Mouse (Mus musculus) CH12.LX (cell line): ENCODE data around the gene Trabd2b. TPM values are rescaled to one million over a fixed set of nuclear protein-coding genes. Genes with fewer than 3 reads are reported as not detected.

Experiments
- DNase-seq: peaks from one replicate; pipeline ENCODE4 v3.0.0-alpha.2; 2013; ENCODE audit errors: extremely low read depth
- H3K27ac ChIP-seq: 2 replicates; pipeline ENCODE4 v1.5.1; 2012; ENCODE audit warnings: low read depth, mild to moderate bottlenecking, control low read depth, moderate library complexity; ENCODE audit not compliant: insufficient read depth
- H3K27me3 ChIP-seq: replicated peaks from 2 replicates; pipeline ENCODE3; 2012; ENCODE audit warnings: inconsistent platforms
- H3K36me3 ChIP-seq, 2 experiments: replicated peaks in 1 of 2; 2 replicates each; pipeline versions ENCODE3 to v1.6.1; 2012; ENCODE audit warnings: inconsistent platforms in 1 of 2, low read length in 1 of 2, mild to moderate bottlenecking in 1 of 2, mixed read lengths in 1 of 2, moderate library complexity in 1 of 2; ENCODE audit not compliant: control insufficient read depth in 1 of 2, insufficient read depth in 1 of 2
- H3K4me1 ChIP-seq, 2 experiments: 2 replicates each; pipeline ENCODE4 v1.6.1; 2012; ENCODE audit warnings: inconsistent platforms in 1 of 2, moderate library complexity in 1 of 2; ENCODE audit not compliant: insufficient read depth in 2 of 2, control insufficient read depth in 1 of 2
- H3K4me2 ChIP-seq: 2 replicates; pipeline ENCODE4 v1.6.1; 2012; ENCODE audit warnings: low read depth, mild to moderate bottlenecking, control low read depth; ENCODE audit not compliant: poor library complexity, insufficient read depth, severe bottlenecking
- H3K4me3 ChIP-seq, 3 experiments: fragments of 150-350 bp in 1 of 3; sonication (generic) in 1 of 3; replicated peaks in 1 of 3; 2 replicates each; pipeline versions ENCODE3 to v1.5.1; 2011 to 2012; ENCODE audit warnings: low read depth in 2 of 3, low read length in 2 of 3, mild to moderate bottlenecking in 2 of 3, moderate library complexity in 2 of 3, control low read depth in 1 of 3, improper control_type of control experiment in 1 of 3, inconsistent platforms in 1 of 3, mixed read lengths in 1 of 3; ENCODE audit not compliant: poor library complexity in 1 of 3
- H3K79me2 ChIP-seq: replicated peaks from 2 replicates; pipeline ENCODE4 v1.6.1; 2012; ENCODE audit warnings: mild to moderate bottlenecking, moderate library complexity; ENCODE audit not compliant: control insufficient read depth, poor library complexity, insufficient read depth, severe bottlenecking; ENCODE audit errors: extremely low read depth
- H3K9ac ChIP-seq: 2 replicates; pipeline ENCODE4 v1.6.1; 2012; ENCODE audit warnings: low read depth, mild to moderate bottlenecking, control low read depth, moderate library complexity; ENCODE audit not compliant: insufficient read depth
- H3K9me3 ChIP-seq: replicated peaks from 2 replicates; pipeline ENCODE3; 2012; ENCODE audit warnings: low read length, inconsistent platforms, mixed read lengths
- BHLHE40 ChIP-seq: IDR thresholded peaks from 2 replicates; pipeline ENCODE4 v1.6.1; 2011; ENCODE audit warnings: mild to moderate bottlenecking, low read depth, low read length, improper control_type of control experiment
- CHD2 ChIP-seq: IDR thresholded peaks from 2 replicates; pipeline ENCODE4 v1.6.1; 2011; ENCODE audit warnings: low read length, improper control_type of control experiment
- E2F4 ChIP-seq: IDR thresholded peaks from 2 replicates; pipeline ENCODE4 v1.6.1; 2011; ENCODE audit warnings: low read depth, low read length, improper control_type of control experiment; ENCODE audit not compliant: insufficient replicate concordance
- EP300 ChIP-seq: IDR thresholded peaks from 2 replicates; pipeline ENCODE4 v1.6.1; 2011; ENCODE audit warnings: low read length, improper control_type of control experiment
- GABPA ChIP-seq: IDR thresholded peaks from 2 replicates; pipeline ENCODE4 v1.6.1; 2012; ENCODE audit warnings: low read depth, low read length, improper control_type of control experiment, inconsistent platforms; ENCODE audit not compliant: insufficient replicate concordance
- HCFC1 ChIP-seq: IDR thresholded peaks from 2 replicates; pipeline ENCODE4 v1.6.1; 2012; ENCODE audit warnings: low read depth, mild to moderate bottlenecking, inconsistent platforms, low read length, improper control_type of control experiment
- IRF4 ChIP-seq: IDR thresholded peaks from 2 replicates; pipeline ENCODE4 v1.6.1; 2014; ENCODE audit warnings: low read depth, mild to moderate bottlenecking, inconsistent platforms, low read length, improper control_type of control experiment
- JUND ChIP-seq: conservative IDR thresholded peaks from 2 replicates; pipeline ENCODE4 v1.6.1; 2011; ENCODE audit warnings: low read depth, low read length, improper control_type of control experiment
- MAX ChIP-seq: IDR thresholded peaks from 2 replicates; pipeline ENCODE4 v1.6.1; 2011; ENCODE audit warnings: low read length, improper control_type of control experiment
- MYC ChIP-seq: IDR thresholded peaks from 2 replicates; pipeline ENCODE4 v1.6.1; 2011; ENCODE audit warnings: low read depth, mild to moderate bottlenecking, improper control_type of control experiment, low read length
- NELFE ChIP-seq: IDR thresholded peaks from 2 replicates; pipeline ENCODE4 v1.6.1; 2011; ENCODE audit warnings: low read depth, low read length, improper control_type of control experiment
- NRF1 ChIP-seq: IDR thresholded peaks from 2 replicates; pipeline ENCODE4 v1.6.1; 2014; ENCODE audit warnings: low read depth, mild to moderate bottlenecking, inconsistent platforms, low read length, improper control_type of control experiment, moderate library complexity
- PAX5 ChIP-seq: IDR thresholded peaks from 2 replicates; pipeline ENCODE4 v1.6.1; 2012; ENCODE audit warnings: low read length, inconsistent platforms, mixed read lengths
- RAD21 ChIP-seq: IDR thresholded peaks from 2 replicates; pipeline ENCODE4 v1.6.1; 2011; ENCODE audit warnings: low read depth, mild to moderate bottlenecking, low read length, improper control_type of control experiment, moderate library complexity
- RCOR1 ChIP-seq: conservative IDR thresholded peaks from 2 replicates; pipeline ENCODE4 v1.6.1; 2012; ENCODE audit warnings: low read depth, mild to moderate bottlenecking, inconsistent platforms, low read length, improper control_type of control experiment
- SMC3 ChIP-seq: IDR thresholded peaks from 2 replicates; pipeline ENCODE4 v1.6.1; 2011; ENCODE audit warnings: low read depth, low read length, improper control_type of control experiment
- TBP ChIP-seq: conservative IDR thresholded peaks from 2 replicates; pipeline ENCODE4 v1.6.1; 2011; ENCODE audit warnings: low read depth, low read length, improper control_type of control experiment
- UBTF ChIP-seq: IDR thresholded peaks from 2 replicates; pipeline ENCODE4 v1.6.1; 2012; ENCODE audit warnings: low read depth, mild to moderate bottlenecking, inconsistent platforms, low read length, improper control_type of control experiment, moderate library complexity
- USF1 ChIP-seq: IDR thresholded peaks from 2 replicates; pipeline ENCODE4 v1.6.1; 2014; ENCODE audit warnings: low read depth, mild to moderate bottlenecking, inconsistent platforms, low read length, improper control_type of control experiment
- USF2 ChIP-seq: conservative IDR thresholded peaks from 2 replicates; pipeline ENCODE4 v1.6.1; 2011; ENCODE audit warnings: low read depth, low read length, improper control_type of control experiment
- ZC3H11A ChIP-seq: IDR thresholded peaks from 2 replicates; pipeline ENCODE4 v1.6.1; 2012; ENCODE audit warnings: low read depth, mild to moderate bottlenecking, inconsistent platforms, low read length, improper control_type of control experiment
- ZNF384 ChIP-seq: IDR thresholded peaks from 2 replicates; pipeline ENCODE4 v1.6.1; 2012; ENCODE audit warnings: low read depth, low read length, improper control_type of control experiment, inconsistent platforms
- dilution Hi-C: fragments of 300-500 bp; cut with MboI; formaldehyde crosslinking; loops from 2 replicates; pipeline ENCODE4 v1.14.3; 2020; ENCODE audit warnings: low sequenced_read_pairs; ENCODE audit not compliant: extremely low pct_unique_long_range_greater_than_20kb, extremely low pct_ligation_motif_present
- in situ Hi-C: fragments of 300-500 bp; cut with MboI; formaldehyde crosslinking; loops from 3 replicates; pipeline ENCODE4 v1.14.3; 2019; ENCODE audit warnings: low sequenced_read_pairs, low pct_ligation_motif_present, low pct_unique_long_range_greater_than_20kb, mixed read lengths
- polyA plus RNA-seq: library from polyadenylated mRNA; unstranded; fragments of >175 nt; gene quantifications from 2 replicates; pipeline ENCODE4 v1.2.1, GENCODE M21; 2012; ENCODE audit warnings: low read depth; ENCODE audit not compliant: insufficient read length
- total RNA-seq, 2 experiments: library from RNA; depleted of rRNA; stranded (reverse); fragments of 300-350 nt in 1 of 2; fragments of >200 nt in 1 of 2; gene quantifications; 2 replicates each; pipeline ENCODE4 v1.2.3; 2012 to 2014

The Trabd2b gene
- total and polyA plus RNA-seq, 3 experiments = not detected

- dilution Hi-C loops = no loop called here
Observed at GRCm38 (mm10) chr4:114523335-114524188, 117.0 kb downstream of the Trabd2b start.

GRCm38 (mm10) chr4:114531591-114531990 is 125.1 kb downstream of the Trabd2b start:
- Histone ChIP-seq H3K27ac (no peak overlapping the region), H3K4me2 (no peak overlapping the region), H3K4me3 (no peak overlapping the region), H3K36me3 (no peaks in the 10 kb centered on the region), H3K9ac (no peak overlapping the region), H3K79me2 (no peaks in the 10 kb centered on the region), H3K4me1 (no peaks in the 10 kb centered on the region), H3K27me3 (peaks cover 64% of the 10 kb centered on the region), H3K9me3 (no peaks in the 10 kb centered on the region)
- dilution Hi-C loops (no loop called here), in situ Hi-C loops (no loop called here)
- DNase-seq = no peak
- no peak for TF ChIP-seq USF2
- no peak for TF ChIP-seq NRF1
- no peak for TF ChIP-seq MYC
- no peak for TF ChIP-seq EP300
- no peak for TF ChIP-seq HCFC1
- TF ChIP-seq SMC3 = no peak
- TF ChIP-seq, all 38 proteins: peak for 0

More at GRCm38 (mm10) chr4:114523335-114524188, 117.0 kb downstream of the Trabd2b start:
- in situ Hi-C loops = no loop called here
- Histone ChIP-seq H3K9ac (no peak overlapping the region), H3K4me1 (no peaks in the 10 kb centered on the region), H3K4me2 (no peak overlapping the region), H3K9me3 (no peaks in the 10 kb centered on the region), H3K27ac (no peak overlapping the region), H3K79me2 (no peaks in the 10 kb centered on the region), H3K4me3 (no peak overlapping the region), H3K36me3 (no peaks in the 10 kb centered on the region), H3K27me3 (peaks cover 44% of the 10 kb centered on the region)
- TF ChIP-seq MAX (no peak), GABPA (no peak), NRF1 (no peak), BHLHE40 (no peak), USF1 (no peak), PAX5 (no peak), HCFC1 (no peak), IRF4 (no peak), SMC3 (no peak), NELFE (no peak), UBTF (no peak), CHD2 (no peak), ZNF384 (no peak), RAD21 (no peak), ZC3H11A (no peak), TBP (no peak), E2F4 (no peak), JUND (no peak), RCOR1 (no peak)
- no peak for DNase-seq
